Mouse (Mus musculus) adrenal gland, adult 10 weeks (tissue): ENCODE data around the gene Crkl. TPM values are rescaled to one million over a fixed set of nuclear protein-coding genes. Genes with fewer than 3 reads are reported as not detected.

Source experiments
- polyA plus RNA-seq: library from polyadenylated mRNA; stranded (reverse); fragments of 350-450 nt; fragmentation: Illumina TruSeq; extraction: RNeasy Lipid Tissue Mini Kit (QIAGEN cat#74804); gene quantifications from one replicate; pipeline ENCODE4 v1.2.3, GENCODE M21; 2014; ENCODE audit warnings: low read depth, low replicate concordance

Gene Crkl
- polyA plus RNA-seq, result 34.1 TPM

DNA sequence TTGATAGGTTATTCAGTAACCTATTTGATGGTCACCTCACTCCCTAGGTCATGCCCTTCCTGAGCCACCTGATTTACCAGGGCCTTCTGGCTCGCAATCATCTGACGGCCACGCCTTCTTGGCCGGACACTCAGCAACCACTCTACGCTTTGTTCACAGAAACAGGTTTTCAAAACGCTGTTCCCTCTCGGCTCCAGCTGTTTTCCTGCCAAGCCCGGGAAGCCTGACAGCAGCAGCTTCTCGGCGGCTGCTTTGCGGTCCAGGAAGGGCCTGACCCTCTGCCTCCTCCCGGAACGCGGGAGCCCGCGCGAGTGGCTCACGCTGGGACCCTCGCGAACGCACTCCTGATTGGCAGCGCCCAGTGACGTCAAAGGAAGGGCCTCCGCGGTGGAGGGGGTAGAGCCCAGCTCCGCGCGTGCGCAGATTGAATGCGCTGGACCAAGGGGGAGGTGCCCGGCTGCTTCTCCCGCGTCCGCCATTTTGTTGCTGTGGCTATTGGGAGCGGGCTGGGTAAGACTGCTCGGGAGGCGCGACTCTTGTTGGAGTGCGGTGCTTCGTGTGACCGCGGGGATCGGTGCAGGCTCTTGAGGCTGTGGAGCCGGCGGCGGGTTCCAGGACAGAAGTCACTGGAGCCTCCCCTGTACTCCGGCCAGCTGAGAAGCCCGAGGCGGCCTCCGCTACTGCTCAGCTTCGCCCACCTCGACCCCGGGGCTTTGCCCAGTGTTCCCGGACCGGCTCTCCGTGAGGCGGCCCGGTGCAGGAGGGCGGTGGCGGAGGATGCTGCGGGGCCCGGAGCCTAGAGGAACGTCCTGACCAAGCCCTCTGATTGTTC, at the start of gene Crkl:
Crkl (plus strand) TSS at position 447 of the 832 bp plus-strand sequence.

DNA sequence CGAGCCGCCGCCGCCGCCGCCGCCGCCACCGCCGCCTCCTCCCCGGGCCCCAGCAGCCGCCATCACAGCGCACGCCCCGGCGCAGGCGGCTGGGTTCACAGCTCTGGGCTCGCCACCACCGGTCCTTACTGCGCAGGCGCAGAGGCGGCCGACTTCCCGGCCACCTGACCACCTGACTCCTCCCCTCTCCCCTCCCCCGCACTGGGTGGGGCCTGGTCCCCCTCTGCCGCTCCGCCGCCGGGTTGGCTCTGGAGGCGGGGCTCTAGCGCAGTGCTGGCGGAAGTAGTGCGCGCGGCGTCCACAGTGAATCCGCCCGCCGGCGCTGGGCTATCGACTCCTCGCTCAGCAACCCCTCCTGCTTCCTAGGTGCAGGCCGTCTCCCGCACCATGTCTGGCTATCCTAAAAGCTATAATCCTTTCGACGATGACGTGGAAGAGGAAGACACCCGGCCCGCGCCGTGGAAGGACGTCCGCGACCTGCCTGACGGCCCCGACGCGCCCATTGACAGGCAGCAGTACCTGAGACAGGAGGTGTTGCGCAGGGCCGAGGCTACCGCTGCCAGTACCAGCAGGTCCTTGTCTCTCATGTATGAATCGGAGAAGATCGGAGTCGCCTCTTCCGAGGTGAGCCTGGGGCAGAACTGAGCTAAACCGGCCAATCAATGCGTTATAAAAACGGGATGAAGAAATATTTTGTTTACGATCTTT, 45.9 kb upstream of the Crkl start, which contains the start of the genes Snap29 and Pi4ka:
Snap29 (plus strand) TSS at position 251 of the 708 bp plus-strand sequence.
Pi4ka (minus strand) TSS at position 579 of the 708 bp plus-strand sequence.

DNA sequence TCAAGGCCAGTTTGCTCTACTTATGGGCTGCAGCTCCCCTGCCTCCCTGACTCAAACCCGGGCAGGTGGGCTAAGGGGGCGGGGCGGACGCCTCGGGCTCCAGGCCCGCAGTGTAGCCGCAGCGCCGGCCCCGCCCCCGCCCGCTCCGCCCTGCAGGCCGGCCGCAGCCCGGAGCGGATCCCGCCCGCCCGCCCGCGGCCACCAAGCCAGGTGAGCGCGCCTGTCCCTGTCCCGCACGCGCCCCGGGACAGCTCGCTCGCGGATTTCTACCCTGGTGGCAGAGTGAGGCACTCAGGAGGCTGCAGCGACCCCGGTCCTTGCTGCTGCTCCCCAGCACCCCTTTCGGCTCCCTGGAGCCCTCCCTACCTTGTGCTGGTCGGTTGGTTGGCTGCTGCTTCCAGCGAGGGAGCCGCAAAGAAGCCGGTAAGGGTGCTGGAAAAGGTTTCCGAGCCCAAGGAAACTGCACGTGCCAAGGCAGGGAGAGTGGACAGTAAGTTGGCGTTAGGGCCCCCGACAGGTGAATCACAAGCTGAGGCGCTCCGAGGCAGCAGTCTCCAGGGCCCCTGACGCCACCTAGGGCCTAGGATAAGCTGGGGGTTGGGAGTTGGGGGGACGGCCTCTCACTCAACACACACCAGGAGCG, 37.8 kb downstream of the Crkl start, which contains the start of gene Aifm3:
Aifm3 (plus strand) TSS at position 143 of the 643 bp plus-strand sequence.

DNA sequence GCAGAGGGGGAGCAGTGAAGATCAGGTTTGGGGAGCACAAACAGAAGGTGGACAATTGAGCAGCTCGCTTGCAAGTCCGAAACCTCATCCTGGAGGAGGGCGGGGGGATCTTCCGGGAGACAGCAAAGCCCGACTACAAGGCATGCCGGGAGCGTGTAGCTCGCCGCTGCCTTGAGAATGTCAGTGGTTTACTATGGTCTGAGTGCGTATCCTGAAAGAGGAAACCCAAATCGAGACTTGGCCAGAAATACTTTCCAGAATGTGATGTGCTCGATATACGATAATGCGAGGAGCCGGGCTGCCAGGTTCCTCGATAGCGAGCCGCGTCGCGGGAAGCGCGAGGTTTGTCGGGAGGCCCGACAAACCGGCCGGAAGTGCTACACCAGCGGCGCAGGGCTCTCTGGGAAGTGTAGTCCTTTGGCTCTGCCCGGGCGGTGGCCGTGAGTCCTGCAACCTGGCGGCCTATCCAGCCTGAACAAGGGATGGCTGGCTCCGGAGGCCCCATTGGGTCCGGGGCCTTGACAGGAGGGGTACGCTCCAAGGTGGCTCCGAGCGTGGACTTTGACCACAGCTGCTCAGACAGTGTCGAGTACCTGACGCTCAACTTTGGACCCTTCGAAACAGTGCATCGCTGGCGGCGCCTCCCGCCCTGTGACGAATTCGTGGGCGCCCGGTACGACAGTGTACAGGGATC, 56.9 kb downstream of the Crkl start, which contains the start of gene Lztr1:
Lztr1 (plus strand) TSS at position 143 of the 694 bp plus-strand sequence.

DNA sequence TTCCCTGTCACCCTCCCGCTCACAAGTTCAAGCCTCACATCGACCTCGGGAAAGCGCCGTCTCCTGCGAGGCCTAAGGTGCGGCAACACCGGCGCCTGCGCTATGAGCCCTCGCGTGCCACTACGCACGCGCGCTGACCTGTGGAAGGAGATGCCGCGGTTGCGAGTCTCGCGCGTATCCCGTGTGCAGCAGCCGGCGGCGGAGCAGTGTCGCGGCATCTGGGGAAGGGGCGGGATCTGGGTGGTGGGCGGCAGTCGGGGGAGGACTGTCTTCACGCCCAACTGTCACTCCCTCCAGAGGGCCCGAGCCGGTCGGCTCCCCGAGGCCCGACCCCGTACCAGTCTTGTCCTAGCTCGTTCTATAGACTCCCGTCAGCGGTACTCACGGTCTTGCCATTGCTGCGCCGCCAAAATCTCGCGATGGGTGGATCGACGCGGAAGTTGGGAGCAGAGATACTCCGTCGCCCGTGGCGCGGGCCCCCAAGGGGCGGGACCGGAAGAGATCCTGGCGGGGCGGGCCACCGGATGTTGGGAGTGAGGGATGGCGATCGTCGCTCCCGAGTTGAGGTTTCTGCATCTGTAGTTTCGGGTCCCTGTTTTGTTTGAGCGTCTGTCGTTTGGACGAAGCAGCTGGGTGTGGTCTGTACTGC, 79.0 kb downstream of the Crkl start, which contains the start of gene Thap7:
Thap7 (minus strand) TSS at position 497 of the 649 bp plus-strand sequence.

Other genes with a start within 250 kb of the Crkl start
- 394 TPM for gene Ube2l3, start 249.3 kb upstream of the Crkl start, polyA plus RNA-seq
- not detected for gene Rimbp3, start 243.4 kb upstream of the Crkl start, polyA plus RNA-seq
- 0.70 TPM for gene Hic2, start 218.4 kb upstream of the Crkl start, polyA plus RNA-seq
- gene Tmem191c, start 175.9 kb upstream of the Crkl start, polyA plus RNA-seq, result not detected
- not detected for gene Serpind1, start 120.6 kb upstream of the Crkl start, polyA plus RNA-seq
- gene Snap29, start 46.0 kb upstream of the Crkl start, polyA plus RNA-seq, result 96.3 TPM
- gene Pi4ka, start 45.7 kb upstream of the Crkl start, polyA plus RNA-seq, result 23.0 TPM
- 1.6 TPM for gene Aifm3, start 37.6 kb downstream of the Crkl start, polyA plus RNA-seq
- gene Lztr1, start 56.7 kb downstream of the Crkl start, polyA plus RNA-seq, result 21.9 TPM
- 1.7 TPM for gene Thap7, start 79.1 kb downstream of the Crkl start, polyA plus RNA-seq
- gene Lrrc74b, start 109.3 kb downstream of the Crkl start, polyA plus RNA-seq, result not detected
- 0.23 TPM for gene P2rx6, start 109.9 kb downstream of the Crkl start, polyA plus RNA-seq
- gene Slc7a4, start 131.2 kb downstream of the Crkl start, polyA plus RNA-seq, result 0.29 TPM
- 16.9 TPM for gene Smpd4, start 167.4 kb downstream of the Crkl start, polyA plus RNA-seq
- not detected for gene Ccdc74a, start 194.5 kb downstream of the Crkl start, polyA plus RNA-seq